Mouse (Mus musculus): ENCODE measurements at regions not wholly inside any gene's neighbourhood (a gene's known extent, or its start where the extent isn't known, plus 50 kb on each side); places are given as distances from the start of the nearest gene placed in this dataset.
A peak's percentile ranks its signal among the peaks of the same experiment; 100 is the strongest.

DNA sequence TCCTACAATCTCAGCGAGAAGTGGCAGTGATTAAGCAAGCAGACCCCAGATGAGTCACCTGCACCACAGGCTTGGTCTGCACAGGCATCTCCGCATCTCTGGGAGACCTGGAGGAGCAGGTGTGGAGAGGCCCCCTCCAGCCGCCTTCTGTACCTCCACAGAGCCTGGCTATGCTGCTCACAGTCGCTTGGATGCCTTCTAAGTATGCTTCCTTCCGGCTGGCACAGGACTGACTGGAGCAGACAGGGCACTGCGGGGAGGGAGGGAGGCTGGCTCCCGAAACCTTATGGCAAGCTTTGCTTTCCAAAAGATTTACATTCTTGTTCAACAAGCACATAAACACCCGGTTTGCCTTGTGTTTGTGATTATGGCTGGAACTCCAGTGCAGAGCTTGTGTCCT is 107.3 kb downstream of the Irx2 start:
- H3K9me3 ChIP-seq (ENCODE audit: control insufficient read depth, low read length), result no peaks in the 10 kb centered on the region
- peaks cover 5% of the 10 kb centered on the region; the same call in 1 of the 2 replicates for H3K27me3 ChIP-seq (replicated peaks; ENCODE audit: control insufficient read depth, insufficient read depth, low read length)
- no peaks in the 10 kb centered on the region for H3K36me3 ChIP-seq (ENCODE audit: control insufficient read depth, insufficient read depth, low read length)
- no peak overlapping the region for H3K4me2 ChIP-seq (ENCODE audit: low read length)
- no peak overlapping the region for H3K27ac ChIP-seq (ENCODE audit: low read depth, low read length)
- no peaks in the 10 kb centered on the region for H3K4me1 ChIP-seq (ENCODE audit: control insufficient read depth, insufficient read depth, low read depth, low read length)
- ATAC-seq, result peak; percentile 80
- 65% methylated on average over 8 of the region's 8 CpGs for WGBS
- H3K9ac ChIP-seq (ENCODE audit: low read depth, low read length), result no peak overlapping the region
- H3K4me3 ChIP-seq (ENCODE audit: low read length), result no peak overlapping the region

- Histone ChIP-seq H3K27ac (ENCODE audit: low read depth, low read length) (no peak overlapping the region), H3K27me3 (replicated peaks; ENCODE audit: control insufficient read depth, insufficient read depth, low read length) (peaks cover 5% of the 10 kb centered on the region; the same call in 1 of the 2 replicates), H3K9ac (ENCODE audit: low read depth, low read length) (no peak overlapping the region), H3K9me3 (ENCODE audit: control insufficient read depth, low read length) (no peaks in the 10 kb centered on the region), H3K4me2 (ENCODE audit: low read length) (no peak overlapping the region), H3K4me3 (ENCODE audit: low read length) (no peak overlapping the region), H3K36me3 (ENCODE audit: control insufficient read depth, insufficient read depth, low read length) (no peaks in the 10 kb centered on the region), H3K4me1 (ENCODE audit: control insufficient read depth, insufficient read depth, low read depth, low read length) (no peaks in the 10 kb centered on the region)
- 83% methylated on average over 8 of the region's 8 CpGs for WGBS
- no peak for ATAC-seq
Observed at GRCm38 (mm10) chr13:72736992-72737391, 108.4 kb downstream of the Irx2 start.

- no peak overlapping the region for H3K9ac ChIP-seq (ENCODE audit: low read depth, low read length)
- WGBS, result 76% methylated on average over 3 of the region's 3 CpGs
- H3K27me3 ChIP-seq (replicated peaks; ENCODE audit: control insufficient read depth, insufficient read depth, low read length), result no peaks in the 10 kb centered on the region
- no peaks in the 10 kb centered on the region for H3K9me3 ChIP-seq (ENCODE audit: control insufficient read depth, low read length)
- H3K4me1 ChIP-seq (ENCODE audit: control insufficient read depth, insufficient read depth, low read depth, low read length), result no peaks in the 10 kb centered on the region
- H3K27ac ChIP-seq (ENCODE audit: low read depth, low read length), result no peak overlapping the region
- no peak for ATAC-seq
- H3K4me2 ChIP-seq (ENCODE audit: low read length), result no peak overlapping the region
- no peak overlapping the region for H3K4me3 ChIP-seq (ENCODE audit: low read length)
- H3K36me3 ChIP-seq (ENCODE audit: control insufficient read depth, insufficient read depth, low read length), result no peaks in the 10 kb centered on the region
Observed at GRCm38 (mm10) chr13:72747187-72747586, 118.6 kb downstream of the Irx2 start.

DNA sequence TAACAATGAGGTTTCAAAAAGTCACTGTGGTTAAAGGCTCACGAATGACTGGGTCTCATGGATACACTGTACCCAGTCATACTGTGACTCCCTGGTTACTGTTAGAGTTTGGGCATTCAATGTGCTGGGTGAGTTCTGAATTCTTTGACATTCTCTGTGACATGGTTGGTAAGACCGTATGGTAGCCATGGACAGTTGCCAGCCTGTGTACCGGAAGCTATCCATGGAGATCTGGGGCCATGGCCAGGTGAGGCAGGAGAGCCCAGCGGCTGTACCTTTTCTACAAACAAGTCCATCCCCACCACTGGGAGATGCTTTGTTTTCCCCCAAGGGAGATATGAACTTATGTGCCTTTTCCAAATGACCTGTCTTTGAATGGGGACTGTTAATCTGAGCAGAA is 126.4 kb downstream of the Irx2 start:
- no peak overlapping the region for H3K4me3 ChIP-seq (ENCODE audit: low read length)
- H3K27me3 ChIP-seq (replicated peaks; ENCODE audit: control insufficient read depth, insufficient read depth, low read length), result no peaks in the 10 kb centered on the region
- H3K36me3 ChIP-seq (ENCODE audit: control insufficient read depth, insufficient read depth, low read length), result no peaks in the 10 kb centered on the region
- no peak overlapping the region for H3K9ac ChIP-seq (ENCODE audit: low read depth, low read length)
- ATAC-seq, result no peak
- 91% methylated on average over 4 of the region's 4 CpGs for WGBS
- H3K4me2 ChIP-seq (ENCODE audit: low read length), result no peak overlapping the region
- H3K4me1 ChIP-seq (ENCODE audit: control insufficient read depth, insufficient read depth, low read depth, low read length), result no peaks in the 10 kb centered on the region
- H3K9me3 ChIP-seq (ENCODE audit: control insufficient read depth, low read length), result no peaks in the 10 kb centered on the region
- no peak overlapping the region for H3K27ac ChIP-seq (ENCODE audit: low read depth, low read length)

- no peak for ATAC-seq
- Histone ChIP-seq H3K27ac (ENCODE audit: low read depth, low read length) (no peak overlapping the region), H3K9ac (ENCODE audit: low read depth, low read length) (no peak overlapping the region), H3K36me3 (ENCODE audit: control insufficient read depth, insufficient read depth, low read length) (no peaks in the 10 kb centered on the region), H3K27me3 (replicated peaks; ENCODE audit: control insufficient read depth, insufficient read depth, low read length) (no peaks in the 10 kb centered on the region), H3K4me2 (ENCODE audit: low read length) (no peak overlapping the region), H3K4me3 (ENCODE audit: low read length) (no peak overlapping the region), H3K4me1 (ENCODE audit: control insufficient read depth, insufficient read depth, low read depth, low read length) (no peaks in the 10 kb centered on the region), H3K9me3 (ENCODE audit: control insufficient read depth, low read length) (no peaks in the 10 kb centered on the region)
- WGBS, result 84% methylated on average over 5 of the region's 5 CpGs
Observed at GRCm38 (mm10) chr13:72762481-72762880, 133.9 kb downstream of the Irx2 start.

DNA sequence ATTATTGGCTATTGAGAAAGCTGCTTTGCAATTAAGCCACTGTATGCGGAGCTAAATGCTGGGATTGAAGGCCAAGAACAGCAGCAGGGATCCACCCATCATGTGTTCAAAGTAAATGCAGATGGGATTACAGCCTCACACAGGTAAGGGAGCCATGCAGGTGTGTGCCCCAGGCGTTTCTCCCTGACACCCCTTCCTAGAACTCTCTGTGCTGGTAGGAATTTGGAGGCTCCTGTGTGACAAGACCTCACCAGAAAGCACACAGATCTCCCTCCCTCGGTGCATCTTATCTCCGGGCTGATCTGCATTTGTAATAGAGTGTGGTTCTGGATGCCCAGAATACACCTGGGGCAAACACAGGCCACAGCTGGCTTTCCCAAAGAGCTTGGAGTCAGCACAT is 134.7 kb downstream of the Irx2 start:
- no peaks in the 10 kb centered on the region for H3K27me3 ChIP-seq (replicated peaks; ENCODE audit: control insufficient read depth, insufficient read depth, low read length)
- no peaks in the 10 kb centered on the region for H3K36me3 ChIP-seq (ENCODE audit: control insufficient read depth, insufficient read depth, low read length)
- WGBS, result 70% methylated on average over 4 of the region's 4 CpGs
- no peak overlapping the region for H3K4me2 ChIP-seq (ENCODE audit: low read length)
- no peaks in the 10 kb centered on the region for H3K4me1 ChIP-seq (ENCODE audit: control insufficient read depth, insufficient read depth, low read depth, low read length)
- H3K9me3 ChIP-seq (ENCODE audit: control insufficient read depth, low read length), result no peaks in the 10 kb centered on the region
- H3K27ac ChIP-seq (ENCODE audit: low read depth, low read length), result no peak overlapping the region
- H3K4me3 ChIP-seq (ENCODE audit: low read length), result no peak overlapping the region
- H3K9ac ChIP-seq (ENCODE audit: low read depth, low read length), result no peak overlapping the region
- no peak for ATAC-seq

DNA sequence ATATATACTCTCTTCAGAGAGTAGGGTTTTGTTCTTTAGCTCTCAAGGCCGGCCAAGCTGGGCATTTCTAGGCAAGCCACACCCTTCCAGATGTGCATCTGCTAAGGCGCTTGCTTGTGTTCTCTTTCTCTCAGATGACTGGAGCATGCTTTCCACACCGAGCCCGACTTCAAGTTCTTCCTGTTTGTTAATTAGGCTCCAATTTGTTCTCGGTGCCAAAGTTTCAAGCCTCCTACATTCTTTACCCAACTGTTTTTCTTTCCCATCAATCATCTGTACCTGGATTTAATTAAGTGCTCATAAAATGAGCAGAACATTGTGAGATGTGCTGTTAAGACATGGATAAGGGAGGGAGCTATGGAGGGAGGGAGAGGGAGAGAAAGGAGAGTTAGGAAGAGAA is 138.7 kb downstream of the Irx2 start:
- 74% methylated on average over 5 of the region's 5 CpGs for WGBS
- H3K27ac ChIP-seq (ENCODE audit: low read depth, low read length), result no peak overlapping the region
- no peak overlapping the region for H3K9ac ChIP-seq (ENCODE audit: low read depth, low read length)
- no peaks in the 10 kb centered on the region for H3K9me3 ChIP-seq (ENCODE audit: control insufficient read depth, low read length)
- H3K36me3 ChIP-seq (ENCODE audit: control insufficient read depth, insufficient read depth, low read length), result no peaks in the 10 kb centered on the region
- no peak overlapping the region for H3K4me2 ChIP-seq (ENCODE audit: low read length)
- no peak for ATAC-seq
- no peaks in the 10 kb centered on the region for H3K27me3 ChIP-seq (replicated peaks; ENCODE audit: control insufficient read depth, insufficient read depth, low read length)
- no peaks in the 10 kb centered on the region for H3K4me1 ChIP-seq (ENCODE audit: control insufficient read depth, insufficient read depth, low read depth, low read length)
- no peak overlapping the region for H3K4me3 ChIP-seq (ENCODE audit: low read length)

DNA sequence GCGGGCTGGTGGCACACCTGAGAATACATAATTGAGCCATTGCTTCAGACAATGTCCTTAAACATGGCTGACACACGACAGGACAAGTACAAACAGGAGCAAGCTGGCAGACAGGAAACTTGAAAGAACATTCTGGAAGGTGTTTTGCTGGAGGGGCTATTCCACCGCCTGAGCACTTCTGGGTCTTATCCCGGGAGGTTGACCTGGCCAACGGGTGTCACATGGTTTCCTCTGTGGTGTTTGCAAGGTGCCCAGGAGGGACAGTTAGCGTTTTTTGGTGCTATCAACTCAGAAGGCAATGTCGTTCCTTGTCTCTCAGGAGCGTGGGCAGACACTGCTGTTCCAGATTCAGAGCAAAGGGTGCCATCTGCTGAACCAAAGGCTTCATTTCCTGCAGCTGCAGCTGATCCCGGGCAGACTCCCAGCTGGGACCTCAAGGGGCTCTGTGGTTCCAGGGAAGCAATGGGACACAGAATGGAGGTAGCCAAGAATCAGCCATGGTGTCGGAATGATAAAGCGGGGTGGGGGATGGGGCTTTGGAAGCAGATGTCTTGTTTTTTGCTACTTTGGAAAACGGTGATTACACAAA is 140.5 kb downstream of the Irx2 start:
- no peaks in the 10 kb centered on the region for H3K4me1 ChIP-seq (ENCODE audit: control insufficient read depth, insufficient read depth, low read depth, low read length)
- no peak overlapping the region for H3K27ac ChIP-seq (ENCODE audit: low read depth, low read length)
- no peak overlapping the region for H3K4me2 ChIP-seq (ENCODE audit: low read length)
- no peak overlapping the region for H3K9ac ChIP-seq (ENCODE audit: low read depth, low read length)
- H3K27me3 ChIP-seq (replicated peaks; ENCODE audit: control insufficient read depth, insufficient read depth, low read length), result no peaks in the 10 kb centered on the region
- WGBS, result 57% methylated on average over 12 of the region's 12 CpGs
- no peak overlapping the region for H3K4me3 ChIP-seq (ENCODE audit: low read length)
- ATAC-seq, result peak; percentile 63
- no peaks in the 10 kb centered on the region for H3K36me3 ChIP-seq (ENCODE audit: control insufficient read depth, insufficient read depth, low read length)
- peaks cover 2% of the 10 kb centered on the region; the same call in 1 of the 2 replicates for H3K9me3 ChIP-seq (ENCODE audit: control insufficient read depth, low read length)

DNA sequence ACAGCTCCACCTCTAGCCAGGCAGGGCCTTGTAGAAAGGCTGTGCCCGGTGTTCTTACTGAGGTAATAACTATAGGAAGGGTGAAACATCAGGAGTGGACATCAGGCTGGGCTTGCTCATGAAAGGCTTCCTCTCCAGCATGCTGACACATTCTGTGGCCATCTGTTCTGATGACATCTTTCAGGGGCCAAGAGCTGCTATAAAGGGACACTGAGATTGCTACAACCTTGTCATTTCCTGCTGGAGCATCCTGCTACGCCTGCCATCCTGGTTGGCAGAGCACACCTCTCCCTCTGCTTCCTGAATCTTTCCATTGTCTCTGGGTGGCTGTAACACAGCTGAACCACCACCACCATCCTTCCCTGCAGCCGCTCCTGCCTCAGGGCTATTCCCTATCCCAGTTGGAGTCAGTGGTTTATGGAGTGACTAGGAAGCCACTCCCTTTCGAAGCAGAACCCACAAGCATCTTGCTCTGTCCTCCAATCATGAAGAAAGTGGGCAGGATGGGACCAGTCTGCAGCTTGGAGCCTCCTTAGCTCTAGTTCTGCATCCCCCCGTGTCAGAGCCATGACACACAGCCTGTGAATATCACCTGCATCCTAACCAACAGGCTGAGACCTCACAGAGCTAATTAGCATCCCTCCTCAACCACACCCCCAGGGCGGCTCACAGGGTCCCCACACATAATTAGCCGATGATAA is 154.6 kb downstream of the Irx2 start:
- Histone ChIP-seq H3K36me3 (ENCODE audit: control insufficient read depth, insufficient read depth, low read length) (no peaks in the 10 kb centered on the region), H3K9me3 (ENCODE audit: control insufficient read depth, low read length) (no peaks in the 10 kb centered on the region), H3K27ac (ENCODE audit: low read depth, low read length) (no peak overlapping the region), H3K27me3 (replicated peaks; ENCODE audit: control insufficient read depth, insufficient read depth, low read length) (no peaks in the 10 kb centered on the region; the same call in 1 of the 2 replicates), H3K4me2 (ENCODE audit: low read length) (no peak overlapping the region), H3K4me1 (ENCODE audit: control insufficient read depth, insufficient read depth, low read depth, low read length) (no peaks in the 10 kb centered on the region; the same call in 1 of the 2 replicates), H3K9ac (ENCODE audit: low read depth, low read length) (no peak overlapping the region), H3K4me3 (ENCODE audit: low read length) (no peak overlapping the region)
- peak; percentile 58; the same call in 1 of the 2 replicates for ATAC-seq
- WGBS, result 47% methylated on average over 7 of the region's 7 CpGs

Data from hindbrain, embryonic 16.5 days (tissue).